Mouse (Mus musculus): ENCODE data around the gene Znrf4. TPM values are rescaled to one million over a fixed set of nuclear protein-coding genes. Genes with fewer than 3 reads are reported as not detected.

The Znrf4 gene
- polyA plus RNA-seq, 1 experiment from 2014 or later: not detected

DNA sequence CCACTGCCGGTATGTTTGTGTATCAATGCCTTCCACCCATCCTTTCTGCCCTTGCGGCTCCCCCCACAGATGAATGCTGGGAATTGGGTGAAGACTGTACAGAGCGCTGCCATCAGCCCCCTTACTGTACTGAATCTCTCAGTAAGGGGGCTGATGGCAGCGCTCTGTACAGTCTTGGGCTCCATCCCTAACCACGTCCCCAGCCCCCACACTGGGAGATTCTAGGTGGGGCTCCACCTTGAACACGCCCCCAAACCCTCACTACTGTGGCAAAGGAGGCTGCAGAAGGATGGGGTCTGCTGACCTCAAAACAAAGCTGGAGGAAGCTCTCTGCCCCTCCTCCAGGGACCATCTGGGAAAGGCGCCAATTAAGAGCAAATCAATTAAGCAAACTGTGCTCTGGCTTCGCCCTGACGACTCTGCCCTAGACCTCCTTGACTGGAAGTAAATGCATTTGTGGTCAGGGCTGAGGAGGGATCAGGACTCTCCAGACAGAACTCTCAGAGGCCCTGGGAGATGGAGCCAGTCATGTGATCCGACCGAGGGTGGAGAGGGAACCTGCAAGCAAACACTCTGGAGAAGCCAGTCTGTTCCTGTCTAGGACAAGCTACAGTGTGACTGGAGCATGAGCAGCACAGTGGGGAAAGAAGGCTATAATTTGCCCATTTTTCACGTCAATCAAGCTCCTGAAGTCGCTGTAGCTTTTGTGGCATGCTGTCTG lies 3.6 kb upstream of the Znrf4 start:
- no peak overlapping the region for H3K27ac ChIP-seq
- 6% methylated on average over 13 of the region's 13 CpGs for WGBS
- peak overlapping the region; percentile 7; the same call in 1 of the 2 replicates for H3K4me2 ChIP-seq
- H3K27me3 ChIP-seq: peaks cover 45% of the 10 kb centered on the region
- no peak overlapping the region for H3K4me3 ChIP-seq
- no peaks in the 10 kb centered on the region for H3K9me3 ChIP-seq
- H3K36me3 ChIP-seq: no peaks in the 10 kb centered on the region
- H3K9ac ChIP-seq: peak overlapping the region; percentile 27; the same call in 1 of the 2 replicates
- peak; percentile 58; the same call in 1 of the 2 replicates for ATAC-seq (ENCODE audit: borderline replicate concordance, extremely low read depth, low FRiP score, low TSS enrichment)
- H3K4me1 ChIP-seq: peaks cover 23% of the 10 kb centered on the region

DNA sequence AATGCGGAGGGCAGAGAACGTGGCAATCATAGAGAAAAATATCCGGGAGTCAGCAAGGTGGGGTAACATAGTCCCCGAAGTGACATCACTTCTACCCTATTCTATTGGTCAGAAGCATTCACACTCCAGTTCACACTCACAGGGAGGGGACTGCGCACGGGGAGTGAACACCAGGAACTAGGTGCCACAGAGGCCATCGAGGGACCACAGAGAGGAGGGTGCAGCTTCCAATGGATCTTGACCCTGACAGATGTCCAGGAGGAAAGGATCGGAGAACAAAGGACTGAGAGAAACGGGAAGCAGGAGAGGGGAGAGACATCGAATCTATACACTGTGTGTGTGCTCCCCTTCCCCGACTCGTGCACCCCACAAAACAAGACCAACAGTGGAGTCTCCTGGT lies 2.7 kb upstream of the Znrf4 start:
- Histone ChIP-seq H3K4me2 (no peak overlapping the region), H3K4me3 (no peak overlapping the region), H3K9ac (no peak overlapping the region), H3K27me3 (peaks cover 54% of the 10 kb centered on the region), H3K4me1 (peaks cover 31% of the 10 kb centered on the region), H3K27ac (no peak overlapping the region), H3K36me3 (no peaks in the 10 kb centered on the region), H3K9me3 (no peaks in the 10 kb centered on the region)
- ATAC-seq (ENCODE audit: borderline replicate concordance, extremely low read depth, low FRiP score, low TSS enrichment): no peak
- 35% methylated on average over 12 of the region's 12 CpGs for WGBS

DNA sequence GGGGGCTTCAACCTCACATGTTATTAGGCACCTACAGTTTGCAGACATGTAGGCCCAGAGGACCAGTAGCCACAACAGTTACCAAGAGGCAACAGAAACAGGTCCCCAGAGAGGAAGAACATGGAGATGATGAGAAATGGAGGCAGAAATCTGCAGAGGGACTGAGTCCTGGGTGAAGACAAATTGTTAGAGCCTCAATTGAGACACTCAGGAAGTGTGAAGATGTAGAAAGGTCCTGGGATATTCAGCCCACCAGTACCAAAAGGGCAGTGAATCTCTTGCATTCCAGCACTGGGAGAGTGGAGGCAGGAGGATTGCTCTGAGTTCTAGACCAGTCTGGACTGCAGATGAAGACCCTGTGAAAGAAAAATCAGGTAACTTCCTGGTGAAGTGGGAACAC lies 2.1 kb upstream of the Znrf4 start:
- Histone ChIP-seq H3K9me3 (no peaks in the 10 kb centered on the region), H3K9ac (no peak overlapping the region), H3K27me3 (peaks cover 60% of the 10 kb centered on the region), H3K27ac (no peak overlapping the region), H3K36me3 (no peaks in the 10 kb centered on the region), H3K4me3 (no peak overlapping the region), H3K4me1 (peaks cover 33% of the 10 kb centered on the region), H3K4me2 (no peak overlapping the region)
- ATAC-seq (ENCODE audit: borderline replicate concordance, extremely low read depth, low FRiP score, low TSS enrichment): no peak

DNA sequence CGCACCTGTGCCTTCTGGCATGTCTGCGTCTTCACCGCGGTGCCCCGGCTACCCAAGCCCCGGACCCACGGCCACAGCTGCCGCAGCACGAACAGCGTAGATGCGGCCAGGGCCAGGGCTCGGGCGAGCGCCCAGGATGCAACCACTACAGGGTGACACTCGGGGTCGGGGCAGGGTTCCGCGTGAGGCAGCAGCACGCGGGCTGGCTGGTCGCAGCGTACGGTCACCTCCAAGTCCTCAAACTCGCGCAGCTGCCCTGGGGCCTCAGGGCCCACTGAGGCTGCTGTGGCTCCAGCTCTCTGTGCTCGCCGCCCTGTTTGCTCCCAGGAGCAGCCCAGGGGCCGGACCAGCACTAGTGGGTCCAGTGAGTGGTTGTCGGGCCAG lies 532 bp downstream of the Znrf4 start:
- no peaks in the 10 kb centered on the region for H3K9me3 ChIP-seq
- H3K27ac ChIP-seq: no peak overlapping the region
- 22% methylated on average over 28 of the region's 29 CpGs for WGBS
- H3K9ac ChIP-seq: no peak overlapping the region
- no peaks in the 10 kb centered on the region for H3K36me3 ChIP-seq
- no peak for ATAC-seq (ENCODE audit: borderline replicate concordance, extremely low read depth, low FRiP score, low TSS enrichment)
- H3K4me2 ChIP-seq: peak overlapping the region; percentile 48
- peaks cover 71% of the 10 kb centered on the region for H3K27me3 ChIP-seq
- peaks cover 41% of the 10 kb centered on the region for H3K4me1 ChIP-seq
- peak overlapping the region; percentile 25 for H3K4me3 ChIP-seq

DNA sequence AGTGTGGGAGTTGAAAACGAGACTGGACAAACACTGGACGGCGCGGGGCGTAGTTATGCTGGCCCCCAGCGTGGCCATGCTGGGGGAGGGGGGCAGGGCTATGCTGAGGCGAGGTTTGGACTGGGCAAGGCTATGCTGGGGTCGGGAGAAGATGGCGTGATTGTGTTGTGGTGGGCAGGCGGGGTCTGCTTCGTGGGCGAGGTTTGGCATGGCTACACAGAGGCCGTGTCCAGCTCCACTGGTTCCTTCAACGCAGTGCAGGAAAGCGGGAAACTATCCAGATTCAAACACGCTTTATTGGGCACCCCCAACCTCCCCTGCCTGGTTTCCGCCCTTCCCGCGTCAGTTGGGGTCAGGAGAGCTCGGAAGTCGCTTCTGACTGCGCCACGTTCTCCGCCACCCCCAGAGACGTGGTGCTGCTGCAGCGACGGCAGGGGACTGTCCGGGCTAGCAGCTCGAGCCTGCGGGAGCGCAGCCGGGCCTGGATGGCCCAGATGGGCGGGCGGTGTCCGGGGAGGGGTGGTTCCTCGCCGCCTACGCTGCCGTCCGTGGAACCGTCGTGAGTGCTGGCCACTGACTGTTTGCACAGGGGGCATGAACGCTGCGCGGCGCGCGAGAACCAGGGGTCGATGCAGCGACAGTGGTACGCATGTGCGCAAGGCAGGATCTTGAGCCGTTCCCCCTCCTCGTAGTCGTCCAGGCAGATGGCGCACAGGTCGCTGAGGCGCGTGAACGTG lies 1.1 kb downstream of the Znrf4 start:
- peaks cover 38% of the 10 kb centered on the region for H3K4me1 ChIP-seq
- no peaks in the 10 kb centered on the region for H3K36me3 ChIP-seq

DNA sequence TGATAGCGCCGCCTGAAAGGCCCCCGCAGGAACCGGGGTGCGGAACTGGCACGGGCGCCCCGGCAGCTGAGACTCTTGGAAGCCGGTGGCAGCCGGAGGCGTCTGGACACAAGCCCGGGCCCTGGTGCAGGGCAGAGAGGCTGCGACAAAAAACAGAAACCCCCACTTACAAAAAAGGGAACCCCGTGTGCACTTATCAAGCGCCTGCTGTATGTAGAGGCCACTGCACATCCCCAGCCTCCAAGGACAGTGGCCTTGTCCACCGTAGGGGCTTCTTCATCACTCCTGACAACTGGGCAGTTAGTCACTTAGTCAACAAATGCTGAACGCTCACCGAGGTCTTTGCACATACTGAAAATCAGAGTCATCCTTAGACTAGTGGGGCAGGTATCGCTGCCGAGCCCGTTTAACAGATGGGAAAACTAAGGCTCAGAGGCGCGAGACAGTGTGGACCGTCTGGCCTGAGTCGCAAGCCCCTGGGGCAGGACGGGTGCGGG lies 1.7 kb downstream of the Znrf4 start:
- Histone ChIP-seq H3K27me3 (peaks cover 71% of the 10 kb centered on the region), H3K4me2 (peak overlapping the region; percentile 48; the same call in 1 of the 2 replicates), H3K4me1 (peaks cover 32% of the 10 kb centered on the region)

More for the DNA sequence above, 1.1 kb downstream of the Znrf4 start:
- H3K9ac ChIP-seq: no peak overlapping the region
- WGBS: 5% methylated on average over 59 of the region's 60 CpGs
- peak overlapping the region; percentile 48 for H3K4me2 ChIP-seq
- no peak overlapping the region for H3K27ac ChIP-seq
- no peak for ATAC-seq (ENCODE audit: borderline replicate concordance, extremely low read depth, low FRiP score, low TSS enrichment)
- H3K4me3 ChIP-seq: peak overlapping the region; percentile 25
- no peaks in the 10 kb centered on the region for H3K9me3 ChIP-seq
- peaks cover 71% of the 10 kb centered on the region for H3K27me3 ChIP-seq

DNA sequence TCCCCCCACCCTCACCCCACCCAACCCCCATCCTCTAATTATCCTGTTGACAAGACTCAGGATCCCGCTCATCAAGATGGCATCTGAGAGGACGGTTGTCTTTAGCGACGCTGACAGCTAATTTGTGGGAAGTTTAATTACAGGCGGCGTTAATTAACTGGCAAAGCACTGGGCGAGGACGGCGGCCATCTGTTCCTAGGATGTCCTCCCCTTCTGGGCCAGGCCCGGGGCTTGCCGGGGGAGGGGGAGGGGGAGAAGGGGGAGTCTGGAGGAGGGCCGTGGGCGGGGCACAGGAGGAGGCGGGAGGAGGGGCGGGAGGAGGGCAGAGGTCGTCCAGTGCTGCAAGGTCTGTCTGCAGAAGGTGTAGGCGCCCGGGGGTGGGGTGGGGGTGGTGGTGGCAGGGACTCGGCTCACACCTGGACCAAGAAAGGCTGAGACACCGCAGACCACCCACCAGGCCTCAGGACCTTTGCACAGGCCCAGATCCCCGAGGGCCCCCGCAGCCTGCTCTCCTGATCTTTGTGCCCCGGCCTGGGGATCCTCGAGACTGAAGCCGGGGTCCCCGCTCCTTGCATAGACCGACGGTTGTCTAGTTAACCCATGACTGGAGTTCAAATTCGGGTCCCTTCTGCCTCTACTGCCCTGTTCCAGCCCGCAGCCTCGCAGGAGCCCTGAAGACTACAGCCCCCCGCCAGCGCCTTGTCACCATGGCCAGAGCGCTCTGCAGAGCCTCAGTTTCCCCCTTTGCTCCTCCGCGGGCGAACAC lies 2.3 kb downstream of the Znrf4 start:
- WGBS: 11% methylated on average over 32 of the region's 37 CpGs
- Histone ChIP-seq H3K4me1 (peaks cover 28% of the 10 kb centered on the region), H3K36me3 (no peaks in the 10 kb centered on the region), H3K27ac (no peak overlapping the region), H3K4me2 (0 out of 2 replicates have a peak overlapping the region, but pooled peaks have one; percentile 5), H3K27me3 (peaks cover 65% of the 10 kb centered on the region), H3K4me3 (no peak overlapping the region), H3K9me3 (no peaks in the 10 kb centered on the region), H3K9ac (no peak overlapping the region)
- no peak for ATAC-seq (ENCODE audit: borderline replicate concordance, extremely low read depth, low FRiP score, low TSS enrichment)

More for the DNA sequence above, 1.7 kb downstream of the Znrf4 start:
- Histone ChIP-seq H3K9me3 (no peaks in the 10 kb centered on the region), H3K4me3 (peak overlapping the region; percentile 25; the same call in 1 of the 2 replicates), H3K36me3 (no peaks in the 10 kb centered on the region), H3K27ac (no peak overlapping the region), H3K9ac (no peak overlapping the region)
- WGBS: 23% methylated on average over 25 of the region's 27 CpGs
- no peak for ATAC-seq (ENCODE audit: borderline replicate concordance, extremely low read depth, low FRiP score, low TSS enrichment)

DNA sequence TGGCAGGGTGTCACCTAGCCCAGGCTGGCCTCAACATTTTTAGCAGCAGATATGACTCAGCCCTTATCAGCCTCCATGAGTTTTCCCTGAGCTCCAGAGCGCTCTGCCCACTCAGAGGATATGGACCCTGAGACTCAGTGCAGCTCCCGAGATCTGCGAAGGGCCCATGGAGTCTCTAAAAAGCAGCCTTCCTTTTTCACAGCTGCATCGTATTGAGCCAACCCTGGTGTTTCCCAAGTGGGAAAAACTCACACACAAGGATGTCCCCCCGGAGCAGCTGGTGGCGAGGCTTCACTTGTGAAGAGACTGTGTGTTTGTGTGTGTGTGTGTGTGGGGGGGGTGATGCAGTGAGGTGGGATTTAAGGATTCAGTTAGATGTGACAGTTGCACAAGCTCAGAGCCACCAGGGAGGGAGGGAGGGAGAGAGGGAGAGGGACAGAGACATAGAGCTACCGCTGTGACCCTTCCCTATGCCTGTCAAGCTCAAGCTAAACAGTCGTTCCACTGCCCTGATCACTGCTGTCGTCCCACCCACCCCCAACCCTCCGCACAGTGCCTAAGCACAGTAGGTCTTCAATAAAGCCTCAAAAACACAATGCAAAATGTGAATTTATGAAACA lies 3.1 kb downstream of the Znrf4 start:
- Histone ChIP-seq H3K4me1 (peaks cover 28% of the 10 kb centered on the region), H3K27me3 (peaks cover 57% of the 10 kb centered on the region), H3K9me3 (no peaks in the 10 kb centered on the region), H3K4me3 (no peak overlapping the region), H3K36me3 (no peaks in the 10 kb centered on the region), H3K4me2 (no peak overlapping the region), H3K9ac (no peak overlapping the region), H3K27ac (no peak overlapping the region)
- no peak for ATAC-seq (ENCODE audit: borderline replicate concordance, extremely low read depth, low FRiP score, low TSS enrichment)
- WGBS: 39% methylated on average over 10 of the region's 10 CpGs

DNA sequence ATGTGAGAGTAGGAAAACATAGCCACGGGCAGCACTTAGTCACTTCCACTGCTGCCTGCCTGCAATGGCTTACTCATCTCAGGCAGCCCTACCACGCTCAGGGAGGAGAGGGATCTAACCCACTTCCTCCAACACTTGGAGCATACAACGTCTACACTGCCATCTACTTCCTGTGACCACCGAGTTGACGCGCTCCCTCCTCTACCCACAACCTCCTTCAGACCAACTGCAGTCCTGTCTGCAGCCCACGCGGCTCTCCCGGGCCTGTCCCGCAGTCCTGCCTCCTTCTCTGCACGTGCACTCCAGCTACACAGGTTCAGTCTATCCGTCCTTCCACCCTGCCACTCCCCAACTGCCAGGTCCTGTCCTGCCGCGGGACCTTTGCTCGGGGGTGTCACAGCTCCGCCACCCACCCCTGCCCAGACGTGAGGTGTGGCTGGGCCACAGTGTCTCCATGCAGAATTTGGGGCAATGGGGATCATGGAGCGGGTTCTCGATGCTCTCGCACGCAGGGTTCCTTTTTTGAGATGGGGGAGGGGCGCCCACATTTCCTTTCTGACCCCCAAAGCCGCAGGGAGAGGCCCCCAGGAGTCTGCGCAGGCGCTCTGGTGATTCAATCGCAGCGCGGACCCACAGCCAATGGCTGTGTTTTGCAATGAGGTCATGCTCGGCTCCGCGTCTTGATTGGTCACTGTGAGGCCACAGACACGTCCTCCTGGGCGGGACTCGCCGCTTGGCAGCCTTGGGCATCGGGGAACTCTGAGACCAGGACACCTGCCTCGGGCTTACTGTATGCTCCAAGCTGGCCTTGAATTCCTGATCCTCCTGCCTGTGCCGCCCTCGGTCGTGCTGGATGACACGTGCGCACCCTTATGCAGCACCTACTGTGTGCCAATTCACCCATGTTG lies 4.8 kb downstream of the Znrf4 start:
- Histone ChIP-seq H3K36me3 (no peaks in the 10 kb centered on the region), H3K27ac (peak overlapping the region; percentile 78), H3K9ac (peak overlapping the region; percentile 71), H3K4me3 (peak overlapping the region; percentile 59), H3K9me3 (no peaks in the 10 kb centered on the region), H3K27me3 (peaks cover 42% of the 10 kb centered on the region), H3K4me2 (peak overlapping the region; percentile 94), H3K4me1 (peaks cover 28% of the 10 kb centered on the region)
- ATAC-seq (ENCODE audit: borderline replicate concordance, extremely low read depth, low FRiP score, low TSS enrichment): peak; percentile 93
- under 1% methylated on average over 42 of the region's 42 CpGs for WGBS

DNA sequence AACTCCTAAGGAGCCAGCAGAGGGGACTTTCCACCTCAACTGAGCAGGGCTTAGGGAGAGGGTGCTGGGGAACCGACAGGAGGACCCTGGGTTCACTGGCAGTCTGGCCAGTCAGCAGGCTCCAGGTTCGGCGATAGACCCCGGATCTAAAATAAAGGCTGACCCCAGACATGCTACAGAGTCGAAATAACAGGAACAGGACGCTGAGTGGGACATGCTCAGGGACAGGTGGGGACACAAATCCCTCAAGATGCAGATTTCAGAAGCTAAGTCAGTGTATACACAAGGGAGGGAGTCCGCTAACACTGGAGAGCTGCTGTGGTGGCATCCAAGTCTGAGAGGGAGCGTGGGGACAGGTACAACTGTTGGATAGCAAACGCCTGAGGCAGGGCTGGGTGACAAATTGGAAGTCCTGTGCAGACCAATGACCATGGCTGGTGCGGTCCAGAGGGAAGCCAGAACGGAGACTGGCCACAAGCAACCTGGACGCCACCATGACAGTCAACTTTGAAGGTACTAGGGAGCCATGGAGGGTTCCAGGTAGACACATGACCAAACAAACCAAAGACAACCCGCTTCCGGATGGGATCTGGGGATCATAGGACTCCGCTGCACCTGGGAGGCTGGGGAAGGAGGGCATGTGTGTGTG lies 5.7 kb downstream of the Znrf4 start:
- Histone ChIP-seq H3K9me3 (no peaks in the 10 kb centered on the region), H3K9ac (0 out of 2 replicates have a peak overlapping the region, but pooled peaks have one; percentile 71), H3K4me3 (peak overlapping the region; percentile 59), H3K27me3 (peaks cover 33% of the 10 kb centered on the region), H3K4me2 (peak overlapping the region; percentile 94), H3K36me3 (no peaks in the 10 kb centered on the region), H3K4me1 (peaks cover 26% of the 10 kb centered on the region), H3K27ac (no peak overlapping the region)
- 54% methylated on average over 15 of the region's 15 CpGs for WGBS
- no peak for ATAC-seq (ENCODE audit: borderline replicate concordance, extremely low read depth, low FRiP score, low TSS enrichment)

Measured in lung, embryonic 15.5 days (tissue).